Mouse (Mus musculus): ENCODE measurements around the gene Cmip.

Cmip gene

GRCm38 (mm10) chr8:117299204-117299603 is 42.3 kb downstream of the Cmip start:
- no peak for DNase-seq

GRCm38 (mm10) chr8:117300188-117300587 is 43.3 kb downstream of the Cmip start:
- DNase-seq: peak; percentile 30 to 57

GRCm38 (mm10) chr8:117301457-117302041 is 44.7 kb downstream of the Cmip start:
- no peak for DNase-seq

- DNase-seq: no peak
These were observed 45.2 kb downstream of the Cmip start for GRCm38 (mm10) chr8:117302072-117302471.

- no peak for DNase-seq
These were observed 46.8 kb downstream of the Cmip start for GRCm38 (mm10) chr8:117303666-117304065.

- DNase-seq: no peak
These were observed 48.5 kb downstream of the Cmip start for GRCm38 (mm10) chr8:117305405-117305804.

- DNase-seq: no peak
These were observed 49.9 kb downstream of the Cmip start for GRCm38 (mm10) chr8:117306756-117307155.

- DNase-seq: no peak
These were observed 50.4 kb downstream of the Cmip start for GRCm38 (mm10) chr8:117307221-117307620.

- DNase-seq: peak in 1 of 2 experiments; percentile 53
These were observed 51.6 kb downstream of the Cmip start for GRCm38 (mm10) chr8:117308303-117309095.

GRCm38 (mm10) chr8:117309653-117310274 is 52.9 kb downstream of the Cmip start:
- no peak for DNase-seq

GRCm38 (mm10) chr8:117310961-117311561 is 54.2 kb downstream of the Cmip start:
- peak in 1 of 2 experiments; percentile 64 for DNase-seq

- peak in 1 of 2 experiments; percentile 55 for DNase-seq
These were observed 57.6 kb downstream of the Cmip start for GRCm38 (mm10) chr8:117314308-117314953.

GRCm38 (mm10) chr8:117315727-117316126 is 58.9 kb downstream of the Cmip start:
- no peak for DNase-seq

GRCm38 (mm10) chr8:117317478-117317877 is 60.6 kb downstream of the Cmip start:
- peak in 1 of 2 experiments; percentile 40 for DNase-seq

GRCm38 (mm10) chr8:117318911-117319826 is 62.3 kb downstream of the Cmip start:
- no peak for DNase-seq

GRCm38 (mm10) chr8:117320616-117321015 is 63.8 kb downstream of the Cmip start:
- DNase-seq: no peak

GRCm38 (mm10) chr8:117321232-117321631 is 64.4 kb downstream of the Cmip start:
- no peak for DNase-seq

GRCm38 (mm10) chr8:117322021-117322420 is 65.2 kb downstream of the Cmip start:
- no peak for DNase-seq

- no peak for DNase-seq
These were observed 65.9 kb downstream of the Cmip start for GRCm38 (mm10) chr8:117322715-117323310.

- no peak for DNase-seq
These were observed 68.0 kb downstream of the Cmip start for GRCm38 (mm10) chr8:117324821-117325220.

- no peak for DNase-seq
These were observed 69.9 kb downstream of the Cmip start for GRCm38 (mm10) chr8:117326735-117327134.
